Mouse (Mus musculus) lung, postnatal 25 days (tissue): ENCODE results near the gene Ccdc27.

Experiments
- DNase-seq: peaks from one replicate; pipeline ENCODE4 v3.0.0; 2022; ENCODE audit warnings: low spot score

Gene Ccdc27

GRCm38 (mm10) chr4:154025641-154026440 is 16.6 kb downstream of the Ccdc27 start, which contains the start of gene Smim1:
Gene Smim1, minus strand, starts transcription at chr4:154026230.
- DNase-seq, result peak; percentile 89

DNA sequence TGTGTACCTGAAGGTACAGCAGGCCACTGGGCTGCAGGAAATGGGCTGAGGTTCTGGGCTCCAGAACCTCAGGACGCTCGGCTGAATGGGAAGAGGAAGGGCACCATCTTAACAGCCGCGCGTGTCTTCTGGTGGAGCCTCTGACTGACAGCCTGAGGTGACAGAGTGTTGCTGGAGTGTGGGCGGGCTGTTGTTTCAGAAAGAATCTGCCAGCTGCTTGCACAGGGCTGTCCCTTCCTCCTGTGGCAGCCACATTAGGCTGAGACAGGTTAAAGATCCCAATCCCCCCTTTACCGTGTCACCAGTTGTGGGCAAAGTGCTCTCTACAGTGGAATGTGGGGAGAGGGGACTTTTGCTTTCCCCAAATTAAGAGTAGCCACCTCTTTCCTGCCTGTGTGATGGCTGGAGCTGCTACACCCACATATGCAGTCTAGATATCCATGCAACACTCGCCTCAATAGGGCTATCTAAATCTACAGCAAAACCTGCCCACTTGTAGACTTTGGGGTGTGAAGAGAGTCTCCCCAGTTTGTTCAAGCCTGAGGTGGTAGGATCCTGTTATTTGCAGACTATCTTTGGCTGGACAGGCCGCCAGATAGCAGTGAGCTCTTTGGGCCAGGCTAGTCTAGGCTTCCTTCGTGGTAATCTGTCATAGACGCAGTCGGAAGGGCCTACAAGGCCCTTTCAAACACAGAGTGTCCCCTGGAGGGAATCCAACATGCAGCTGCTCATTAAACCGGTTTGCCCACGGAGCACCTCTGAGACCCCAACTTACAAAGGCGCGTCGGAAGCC is 17.6 kb downstream of the Ccdc27 start:
- DNase-seq, result no peak

- no peak for DNase-seq
Observed at GRCm38 (mm10) chr4:154023754-154024601, 18.5 kb downstream of the Ccdc27 start.

- no peak for DNase-seq
Observed at GRCm38 (mm10) chr4:154022844-154023243, 19.6 kb downstream of the Ccdc27 start.

DNA sequence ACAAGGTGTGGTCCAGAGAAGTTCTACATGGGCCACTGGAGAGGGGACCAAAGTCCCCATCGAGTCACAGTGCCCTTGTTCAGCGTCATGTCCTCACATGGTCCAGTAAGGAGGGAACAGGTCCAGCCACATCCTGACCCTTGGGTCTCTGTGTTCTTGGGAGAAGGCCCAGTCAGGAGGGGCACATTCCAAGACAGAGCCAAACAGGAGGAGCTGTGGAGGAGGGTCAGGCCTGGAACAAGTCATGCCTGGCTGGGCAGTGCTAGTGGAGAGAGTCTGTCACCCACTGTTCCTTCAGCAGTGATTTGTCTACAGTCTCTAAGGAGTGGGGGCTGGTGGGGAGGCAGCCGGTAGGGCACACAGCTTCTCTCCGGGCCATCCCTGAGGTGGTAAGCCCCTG is 20.1 kb downstream of the Ccdc27 start:
- peak; percentile 93 for DNase-seq

GRCm38 (mm10) chr4:154021432-154021831 is 21.0 kb downstream of the Ccdc27 start:
- DNase-seq, result no peak

DNA sequence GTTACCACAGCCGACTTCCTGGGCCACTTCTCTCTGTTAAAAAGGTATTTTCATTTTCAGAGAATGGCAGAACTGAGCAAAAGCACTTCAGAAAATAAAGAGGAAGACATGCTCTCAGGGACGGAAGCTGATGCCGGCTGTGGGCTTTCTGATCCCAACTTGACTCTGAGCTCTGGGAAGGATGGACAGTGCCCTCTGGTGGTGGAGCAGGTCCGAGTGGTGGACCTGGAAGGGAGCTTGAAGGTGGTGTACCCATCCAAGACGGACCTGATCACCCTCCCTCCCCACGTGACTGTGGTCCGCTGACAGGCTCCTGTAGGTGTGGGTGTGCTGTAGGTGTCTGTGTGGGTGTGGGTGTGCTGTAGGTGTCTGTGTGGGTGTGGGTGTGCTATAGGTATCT is 22.9 kb downstream of the Ccdc27 start:
- DNase-seq, result peak; percentile 58

DNA sequence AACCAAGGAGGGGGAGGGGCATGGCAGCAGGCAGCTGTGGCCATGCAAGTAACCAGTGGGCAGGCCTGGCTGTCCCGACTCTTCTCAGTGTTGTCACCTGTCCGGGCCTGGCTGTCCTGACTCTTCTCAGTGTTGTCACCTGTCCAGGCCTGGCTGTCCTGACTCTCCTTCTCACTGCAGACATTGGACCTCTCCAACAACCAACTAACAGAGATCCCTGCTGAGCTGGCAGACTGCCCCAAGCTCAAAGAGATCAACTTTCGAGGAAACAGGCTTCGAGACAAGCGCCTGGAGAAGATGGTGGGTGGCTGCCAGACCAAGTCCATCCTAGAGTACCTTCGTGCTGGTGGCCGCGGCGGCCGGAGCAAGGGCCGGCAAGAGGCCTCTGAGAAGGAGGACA is 27.0 kb downstream of the Ccdc27 start:
- no peak for DNase-seq

DNA sequence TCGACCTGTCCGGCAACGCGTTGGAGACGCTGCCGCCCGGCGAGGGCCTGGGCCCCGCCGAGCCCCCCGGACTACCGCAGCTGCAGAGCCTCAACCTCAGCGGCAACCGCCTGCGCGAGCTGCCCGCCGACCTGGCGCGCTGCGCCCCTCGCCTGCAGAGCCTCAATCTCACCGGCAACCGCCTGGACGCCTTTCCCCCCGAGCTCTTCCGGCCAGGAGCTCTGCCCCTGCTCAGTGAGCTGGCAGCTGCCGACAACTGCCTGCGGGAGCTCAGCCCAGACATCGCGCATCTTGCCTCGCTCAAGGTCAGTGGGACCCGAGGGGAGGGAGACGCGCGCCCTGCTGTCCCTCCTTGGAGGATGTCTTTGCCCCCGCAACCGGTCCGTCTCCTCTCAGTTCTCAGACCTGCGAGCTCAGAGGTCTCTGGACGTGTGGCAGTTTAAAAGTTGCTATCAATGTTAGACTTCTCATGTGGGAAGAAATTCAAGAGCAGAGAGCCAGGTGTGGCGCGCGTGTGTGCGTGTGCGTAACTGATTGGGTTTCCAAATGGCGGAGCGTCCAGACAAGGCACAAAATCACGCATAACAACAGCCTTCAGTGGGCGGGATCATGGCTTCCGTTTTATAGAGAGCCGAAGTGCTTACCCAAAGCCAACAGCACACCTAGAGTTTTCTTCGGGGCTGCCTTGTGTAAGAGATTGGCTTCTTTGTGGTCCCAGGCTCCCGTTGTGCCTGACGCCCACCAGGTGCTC is 30.2 kb downstream of the Ccdc27 start:
- DNase-seq, result no peak

DNA sequence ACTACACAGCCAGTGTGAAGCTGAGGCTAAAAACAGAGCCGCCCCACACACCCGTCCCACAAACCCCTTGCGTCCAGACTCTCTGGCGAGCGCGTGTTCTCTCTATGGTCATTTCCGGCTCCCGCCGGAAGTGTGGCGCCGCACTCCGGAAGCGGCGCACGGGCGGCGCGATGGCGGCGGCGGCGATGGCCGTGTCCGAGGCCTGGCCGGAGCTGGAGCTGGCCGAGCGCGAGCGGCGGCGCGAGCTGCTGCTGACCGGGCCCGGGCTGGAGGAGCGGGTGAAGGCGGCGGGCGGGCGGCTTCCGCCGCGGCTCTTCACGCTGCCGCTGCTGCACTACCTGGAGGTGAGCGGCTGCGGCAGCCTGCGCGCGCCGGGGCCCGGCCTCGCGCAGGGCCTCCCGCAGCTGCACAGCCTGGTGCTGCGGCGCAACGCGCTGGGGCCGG is 30.8 kb downstream of the Ccdc27 start, which contains the start of gene Lrrc47:
TSS of gene Lrrc47 (plus strand) at position 86 of the 444 bp plus-strand sequence.
- DNase-seq, result peak; percentile 86

- DNase-seq, result no peak
Observed at GRCm38 (mm10) chr4:154010907-154011645, 31.4 kb downstream of the Ccdc27 start.

DNA sequence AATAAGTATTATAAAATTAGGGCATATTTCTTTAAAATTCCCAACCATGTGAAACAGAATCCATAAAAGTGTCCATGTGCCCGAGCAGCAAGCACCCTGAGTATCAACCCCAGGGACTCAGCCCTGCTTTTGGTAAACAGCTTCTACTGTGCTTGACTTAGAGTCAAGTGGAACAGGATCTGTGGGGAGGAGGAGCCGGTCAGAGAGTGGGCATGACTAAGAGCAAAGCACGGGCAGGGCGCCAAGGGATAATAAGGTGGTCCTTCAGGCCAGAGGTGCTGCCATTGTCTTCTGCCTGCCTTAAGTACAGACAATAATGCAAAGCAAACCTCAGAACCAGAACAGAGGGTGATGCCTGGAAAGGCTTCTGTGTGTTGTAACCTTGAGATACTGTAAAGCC is 34.7 kb downstream of the Ccdc27 start:
- peak; percentile 67 for DNase-seq

GRCm38 (mm10) chr4:154006264-154006663 is 36.2 kb downstream of the Ccdc27 start:
- no peak for DNase-seq

DNA sequence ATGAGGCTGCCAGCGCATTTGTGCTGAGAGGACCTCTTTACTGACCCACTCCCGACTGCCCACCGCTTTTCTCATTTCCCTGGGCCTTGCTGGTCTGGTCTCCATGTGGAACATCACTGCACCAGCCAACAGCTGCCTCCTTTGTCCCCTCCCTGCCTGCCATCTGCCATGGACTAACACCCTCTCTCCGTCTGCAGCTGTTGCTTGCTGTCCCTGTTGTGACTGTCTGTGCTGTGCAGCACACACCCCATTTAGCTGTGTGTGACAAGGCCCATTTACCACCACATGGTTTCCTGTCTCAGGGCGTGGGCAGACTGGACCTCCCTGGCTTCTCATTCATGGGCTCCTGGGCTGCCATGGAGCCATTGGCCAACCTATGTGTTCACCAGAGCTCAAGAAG is 37.0 kb downstream of the Ccdc27 start:
- no peak for DNase-seq

DNA sequence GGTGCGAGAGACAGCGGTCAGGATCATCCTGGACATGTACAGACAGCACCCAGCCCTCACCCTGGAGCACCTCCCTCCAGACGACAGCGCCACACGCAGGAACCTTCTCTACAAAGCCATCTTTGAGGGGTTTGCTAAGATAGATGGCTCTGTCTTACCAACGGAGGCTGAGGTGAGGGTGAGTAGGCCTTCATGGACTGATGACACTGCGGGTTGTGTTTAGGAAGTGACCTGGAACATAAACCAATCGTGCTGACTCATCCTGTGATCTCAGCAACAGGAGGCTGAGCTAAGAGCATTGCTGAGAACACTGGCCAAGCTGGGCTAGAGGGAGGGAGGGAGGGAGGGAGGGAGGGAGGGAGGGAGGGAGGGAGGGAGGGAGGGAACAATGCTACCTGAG is 49.0 kb downstream of the Ccdc27 start:
- DNase-seq, result no peak

- DNase-seq, result no peak
Observed at GRCm38 (mm10) chr4:153992715-153993114, 49.8 kb downstream of the Ccdc27 start.

- DNase-seq, result no peak
Observed at GRCm38 (mm10) chr4:153980470-153980869, 62.0 kb downstream of the Ccdc27 start.

DNA sequence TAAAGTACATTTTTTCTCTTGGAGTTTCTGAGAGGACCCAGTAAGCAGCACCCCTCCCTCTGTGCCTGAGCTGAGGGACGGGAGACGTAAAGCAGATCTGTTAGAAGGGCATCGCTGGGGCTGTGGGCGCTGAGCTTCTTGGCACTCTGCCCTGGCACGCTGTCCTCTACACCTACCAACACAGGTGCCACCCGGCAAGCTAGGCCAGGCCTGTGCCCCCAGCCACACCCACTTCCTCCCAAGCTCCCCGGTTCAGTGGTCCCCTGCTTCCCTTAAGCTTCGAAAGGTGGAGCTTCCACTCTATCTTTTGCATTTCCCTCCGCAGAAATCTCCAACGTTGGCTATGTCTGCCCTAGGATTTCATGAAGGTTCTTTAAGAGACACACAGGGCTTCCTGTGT is 63.2 kb downstream of the Ccdc27 start:
- DNase-seq, result no peak
